Mouse (Mus musculus): ENCODE data around the gene Ror2.
"Not testable (repeated sequence)": the region's sequence is repeated elsewhere in the genome, so short reads cannot be mapped to it uniquely, and the experiment has no call there.

Ror2 gene

DNA sequence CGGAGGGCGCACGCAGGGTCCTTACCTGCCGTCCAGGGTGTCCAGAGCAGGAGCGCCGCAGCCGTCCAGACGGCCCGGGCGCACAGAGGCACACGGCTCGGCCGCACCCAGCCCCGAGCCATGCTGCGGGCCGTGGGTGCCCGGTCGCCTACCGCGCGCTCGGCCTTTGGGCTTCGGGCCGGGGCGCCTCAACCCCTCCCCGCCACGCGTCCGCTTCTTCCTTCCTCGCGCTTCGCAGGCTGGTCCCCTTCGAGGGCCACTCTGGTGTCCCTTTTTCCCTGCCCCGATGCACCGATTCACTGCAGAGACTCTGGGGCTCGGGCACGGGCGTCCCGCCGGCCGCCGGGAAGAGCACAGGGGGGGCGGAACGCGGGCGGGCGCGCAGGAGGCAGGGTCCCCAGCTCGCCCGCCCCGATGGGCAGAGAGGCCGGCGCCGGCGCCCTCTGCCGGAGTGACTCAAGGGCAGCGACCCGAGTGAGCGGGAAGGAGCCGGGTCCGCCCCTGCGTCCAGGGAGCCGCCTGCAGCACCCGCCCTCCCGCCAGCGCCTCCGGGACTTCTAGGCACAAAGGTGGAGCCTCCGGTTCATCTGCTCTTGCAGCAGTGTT lies at the start of gene Ror2:
TSS of gene Ror2 (minus strand) at position 369 of the 606 bp plus-strand sequence.
- DNase-seq (ENCODE audit: low spot score): no peak

GRCm38 (mm10) chr13:53333769-53334168 lies 47.8 kb upstream of the Ror2 start:
- no peak for DNase-seq (ENCODE audit: low spot score)

- DNase-seq (ENCODE audit: low spot score): no peak
Observed at GRCm38 (mm10) chr13:53330246-53330645, 44.3 kb upstream of the Ror2 start.

DNA sequence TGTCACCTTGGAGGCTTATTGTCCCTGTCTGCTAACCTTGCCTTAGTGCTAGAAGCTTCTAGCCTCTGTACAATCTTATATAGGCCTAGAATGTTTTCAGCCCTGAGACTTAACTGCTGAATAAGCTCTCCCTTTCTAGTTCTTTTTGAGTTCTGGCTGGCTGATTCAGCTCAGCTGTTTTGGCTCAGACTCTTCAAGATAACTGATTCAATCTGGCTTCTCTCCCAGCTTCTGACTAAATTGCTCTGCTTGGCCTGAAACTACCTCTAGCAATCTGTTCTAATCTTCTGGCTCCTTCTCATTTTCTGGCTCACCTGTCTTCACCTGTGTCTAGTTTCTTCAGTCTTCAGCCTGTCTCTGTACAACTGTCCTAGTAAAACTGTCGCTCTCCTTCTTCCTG lies 39.6 kb upstream of the Ror2 start:
- DNase-seq (ENCODE audit: low spot score): no peak

DNA sequence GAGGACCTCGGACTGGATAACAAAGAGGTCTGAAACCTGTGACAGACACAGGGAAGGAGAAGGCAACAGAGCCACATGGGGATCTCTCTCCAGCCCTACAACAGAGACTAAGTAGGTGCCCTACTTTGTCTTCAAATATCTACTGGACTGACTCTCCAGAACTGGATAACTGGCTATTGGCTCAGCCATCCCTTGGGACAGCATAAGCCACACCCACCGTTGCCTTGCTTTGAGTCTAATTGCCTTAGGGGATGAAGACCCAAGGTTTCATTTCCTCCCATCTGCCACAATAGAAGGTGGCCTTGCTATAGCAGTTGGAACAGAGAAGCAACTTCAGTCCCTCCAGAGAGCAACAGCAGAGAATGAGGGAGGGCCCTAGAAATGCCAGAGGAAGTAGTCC lies 37.7 kb upstream of the Ror2 start:
- DNase-seq (ENCODE audit: low spot score): no peak

GRCm38 (mm10) chr13:53320899-53321298 lies 35.0 kb upstream of the Ror2 start:
- no peak for DNase-seq (ENCODE audit: low spot score)

- no peak for DNase-seq (ENCODE audit: low spot score)
Observed at GRCm38 (mm10) chr13:53316515-53317295, 30.8 kb upstream of the Ror2 start.

GRCm38 (mm10) chr13:53315757-53316156 lies 29.8 kb upstream of the Ror2 start:
- not testable (repeated sequence) for DNase-seq (ENCODE audit: low spot score)

DNA sequence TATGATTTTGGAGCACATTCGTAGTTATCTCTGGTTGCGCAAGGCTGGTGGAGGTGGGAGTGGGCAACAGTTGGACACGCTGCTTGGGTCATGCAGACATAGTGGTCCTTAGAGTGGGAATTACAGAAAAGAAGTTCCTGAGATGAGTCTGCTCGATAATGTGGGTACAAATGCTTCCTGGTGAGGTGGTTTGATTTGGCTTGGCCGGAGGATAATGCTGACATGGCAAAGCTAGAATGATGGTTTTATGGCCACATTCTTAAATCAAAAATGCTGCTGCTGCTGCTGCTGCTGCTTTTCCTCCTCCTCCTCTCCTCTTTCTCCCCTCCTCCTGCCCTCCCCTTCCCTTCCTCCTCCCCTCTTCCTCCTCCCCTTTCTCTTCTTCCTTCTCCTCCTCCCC lies 24.5 kb upstream of the Ror2 start:
- no peak for DNase-seq (ENCODE audit: low spot score)

GRCm38 (mm10) chr13:53309661-53310160 lies 23.8 kb upstream of the Ror2 start:
- peak; percentile 6 for DNase-seq (ENCODE audit: low spot score)

- no peak for DNase-seq (ENCODE audit: low spot score)
Observed at GRCm38 (mm10) chr13:53309148-53309547, 23.2 kb upstream of the Ror2 start.

DNA sequence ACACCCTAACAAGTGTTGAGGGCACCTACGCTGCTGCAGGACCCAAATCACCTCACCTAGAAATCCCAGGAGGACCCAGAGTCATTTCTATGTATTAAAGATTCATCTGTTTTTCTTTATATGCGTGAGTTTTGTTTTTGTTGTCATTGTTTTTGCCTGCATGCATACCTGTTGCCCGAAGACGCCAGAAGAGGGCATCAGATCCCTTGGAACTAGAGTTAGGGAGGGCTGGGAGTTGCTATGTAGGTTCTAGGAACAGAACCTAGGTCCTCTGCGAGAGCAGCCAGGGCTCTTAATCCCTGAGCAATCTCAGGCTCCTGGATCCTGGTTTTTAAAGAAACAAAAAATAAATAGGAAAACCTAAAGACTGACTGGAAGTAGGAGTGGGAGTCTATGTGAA lies 20.9 kb upstream of the Ror2 start:
- DNase-seq (ENCODE audit: low spot score): no peak

DNA sequence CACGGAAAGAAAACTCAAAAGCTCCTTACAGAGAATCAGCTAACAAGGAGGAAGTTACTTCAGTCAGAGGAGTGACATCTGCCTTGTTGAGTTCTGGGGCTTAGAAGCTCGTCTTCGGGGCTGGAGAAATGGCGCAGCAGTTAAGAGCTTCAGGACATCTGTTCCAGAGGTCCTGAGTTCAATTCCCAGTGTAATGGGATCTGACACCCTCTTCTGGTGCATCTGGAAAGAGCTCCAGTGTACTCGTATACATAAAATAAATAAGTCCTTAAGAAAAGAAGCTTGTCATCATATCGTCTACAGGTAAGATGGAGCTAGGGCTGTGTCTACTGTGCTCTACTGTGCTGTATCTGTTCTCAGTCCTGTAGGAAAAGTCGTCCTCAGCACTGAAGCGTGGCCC lies 19.3 kb upstream of the Ror2 start:
- no peak for DNase-seq (ENCODE audit: low spot score)

GRCm38 (mm10) chr13:53302688-53303087 lies 16.8 kb upstream of the Ror2 start:
- no peak for DNase-seq (ENCODE audit: low spot score)

DNA sequence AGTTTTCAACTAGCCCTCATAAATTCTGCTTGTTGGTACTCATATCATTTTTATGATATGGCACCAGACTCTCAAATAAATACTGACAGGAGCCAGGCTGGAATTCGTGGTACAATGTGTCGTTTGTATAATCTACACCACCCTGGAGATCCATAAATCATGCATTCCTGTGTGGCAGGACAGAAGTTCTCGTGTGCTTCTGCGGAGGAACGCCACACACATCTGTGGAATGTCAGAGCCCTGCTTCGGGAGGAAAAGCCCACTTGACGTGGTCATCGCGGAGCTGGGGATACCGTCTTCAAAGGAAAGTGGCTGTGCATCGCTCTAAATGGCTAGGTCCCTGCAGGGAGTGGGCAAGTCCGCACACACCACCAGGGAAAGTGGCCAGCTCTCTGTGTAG lies 7.1 kb upstream of the Ror2 start:
- no peak for DNase-seq (ENCODE audit: low spot score)

- no peak for DNase-seq (ENCODE audit: low spot score)
Observed at GRCm38 (mm10) chr13:53292244-53292643, 6.3 kb upstream of the Ror2 start.

DNA sequence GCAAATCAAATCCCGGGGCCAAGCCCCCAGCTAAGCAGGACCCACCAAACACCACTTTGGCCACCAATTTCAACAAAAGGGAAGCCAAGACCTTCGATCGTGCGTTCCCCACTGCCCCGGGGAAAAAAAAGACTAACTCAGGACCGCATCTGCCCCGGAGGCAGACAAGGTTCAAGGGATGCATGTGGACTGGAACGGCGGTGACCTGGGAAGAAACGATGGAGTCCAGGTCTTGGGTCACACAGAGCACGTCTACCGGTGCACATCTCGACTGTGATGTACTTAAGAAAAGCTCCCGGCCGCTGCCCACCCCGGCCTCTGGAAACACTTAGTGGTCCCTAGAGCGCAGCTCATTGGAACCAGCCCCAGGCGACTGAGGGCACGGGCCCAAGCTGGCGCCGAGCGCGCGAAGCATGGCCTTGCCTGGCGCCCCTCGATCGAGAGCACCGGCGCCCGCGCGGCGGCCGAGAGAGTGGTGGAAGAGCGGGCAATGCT lies 616 bp downstream of the Ror2 start:
- no peak for DNase-seq (ENCODE audit: low spot score)

- DNase-seq (ENCODE audit: low spot score): no peak
Observed at GRCm38 (mm10) chr13:53284740-53285191, 1.2 kb downstream of the Ror2 start.

DNA sequence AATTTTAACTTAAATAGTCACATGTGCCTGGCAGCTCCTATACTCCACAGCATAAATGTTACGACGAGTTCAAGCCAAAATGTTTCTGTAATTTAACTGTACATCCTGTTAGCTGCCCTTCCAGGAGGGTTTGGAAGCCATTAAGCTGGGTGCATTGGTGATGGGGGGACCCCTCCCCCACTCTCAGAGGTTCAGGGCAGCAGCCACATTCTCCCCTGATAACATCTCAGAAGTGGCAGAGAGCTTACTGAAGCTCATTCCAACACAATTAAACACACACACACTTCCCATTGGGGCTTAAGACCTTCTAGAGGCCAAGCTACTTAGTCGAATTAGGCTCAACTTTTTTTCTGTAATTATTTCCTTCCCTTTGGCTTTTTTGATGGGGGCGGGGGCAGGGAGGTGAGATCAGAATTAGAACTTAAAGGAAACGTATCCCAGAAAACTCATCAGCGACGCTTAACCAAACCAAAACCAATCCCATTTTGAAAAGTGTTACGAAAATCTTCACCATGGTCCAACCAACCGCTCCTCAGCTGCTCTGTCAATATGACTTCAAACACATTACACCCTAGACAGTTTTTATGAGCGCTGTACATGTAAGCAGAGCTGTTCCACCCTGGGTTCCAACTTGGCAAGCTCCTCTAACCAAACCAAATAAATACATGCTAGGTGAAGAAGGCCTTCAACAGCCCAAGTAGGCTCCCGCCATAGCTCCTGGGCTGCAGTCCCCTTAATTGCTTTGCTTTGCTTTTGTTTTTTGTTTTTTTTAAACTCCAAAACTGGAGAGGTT lies 4.1 kb downstream of the Ror2 start:
- no peak for DNase-seq (ENCODE audit: low spot score)

DNA sequence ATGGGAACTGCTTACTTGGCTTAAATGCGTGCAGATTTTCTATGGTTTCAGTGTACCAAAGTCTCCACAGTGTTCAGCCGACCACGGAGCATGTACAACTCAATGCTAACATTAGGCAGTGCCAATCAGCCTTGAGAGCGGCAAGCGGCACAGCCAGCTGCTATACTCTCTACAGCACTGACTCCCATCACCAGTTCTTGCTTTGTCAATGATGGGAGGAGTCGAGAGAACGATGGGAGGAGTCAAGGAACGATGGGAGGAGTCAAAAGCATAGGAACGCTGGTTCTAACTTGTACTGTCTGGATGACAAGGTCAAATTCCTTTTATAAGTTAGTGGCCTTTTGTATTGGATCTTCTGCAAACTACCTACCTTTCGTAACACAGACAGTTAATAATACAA lies 7.0 kb downstream of the Ror2 start:
- no peak for DNase-seq (ENCODE audit: low spot score)

DNA sequence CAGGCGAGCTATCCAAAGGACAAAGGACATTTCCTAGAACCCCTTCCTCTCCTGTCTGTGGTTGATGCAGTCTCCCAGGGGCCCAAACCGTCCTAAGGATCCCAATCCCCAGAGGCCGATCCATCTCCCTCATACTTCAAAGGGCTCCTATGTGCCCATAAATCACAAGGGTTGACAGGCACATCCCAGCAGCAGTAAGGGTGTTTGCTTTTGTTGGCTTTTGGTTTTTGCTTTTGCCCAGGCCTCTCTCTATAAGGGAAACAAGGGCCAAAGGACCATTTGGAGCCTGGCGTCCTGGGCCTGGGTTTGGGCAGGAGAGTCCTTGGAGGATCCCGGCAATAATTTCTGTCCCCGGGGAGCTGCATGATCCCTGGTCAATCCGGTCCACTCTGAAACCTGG lies 9.5 kb downstream of the Ror2 start:
- DNase-seq (ENCODE audit: low spot score): no peak

- DNase-seq (ENCODE audit: low spot score): no peak
Observed at GRCm38 (mm10) chr13:53275778-53276177, 10.1 kb downstream of the Ror2 start.

- no peak for DNase-seq (ENCODE audit: low spot score)
Observed at GRCm38 (mm10) chr13:53274771-53275170, 11.2 kb downstream of the Ror2 start.

All from left cerebral cortex, adult 11 months (tissue).